Mouse (Mus musculus) retina, postnatal 1 day (tissue): ENCODE measurements around the gene Sohlh2.

Source experiments
- DNase-seq: peaks from one replicate; pipeline ENCODE4 v3.0.0-alpha.2; 2012

Sohlh2 gene

GRCm38 (mm10) chr3:55212254-55212653 is 30.4 kb downstream of the Sohlh2 start:
- DNase-seq, result no peak

GRCm38 (mm10) chr3:55213785-55214184 is 32.0 kb downstream of the Sohlh2 start:
- DNase-seq, result no peak

GRCm38 (mm10) chr3:55214413-55214812 is 32.6 kb downstream of the Sohlh2 start:
- peak; percentile 34 for DNase-seq

- DNase-seq, result no peak
Observed at GRCm38 (mm10) chr3:55222502-55222901, 40.7 kb downstream of the Sohlh2 start.

GRCm38 (mm10) chr3:55223862-55224261 is 42.0 kb downstream of the Sohlh2 start:
- no peak for DNase-seq

- DNase-seq, result peak; percentile 84
Observed at GRCm38 (mm10) chr3:55226501-55227213, 44.8 kb downstream of the Sohlh2 start.

- no peak for DNase-seq
Observed at GRCm38 (mm10) chr3:55227214-55227581, 45.4 kb downstream of the Sohlh2 start.

- DNase-seq, result no peak
Observed at GRCm38 (mm10) chr3:55241730-55242421, 60.0 kb downstream of the Sohlh2 start, which contains the start of gene Dclk1. Gene Dclk1 (plus strand): TSS chr3:55242364.

GRCm38 (mm10) chr3:55242422-55243055 is 60.7 kb downstream of the Sohlh2 start:
- peak; percentile 90 for DNase-seq

GRCm38 (mm10) chr3:55243056-55243471 is 61.2 kb downstream of the Sohlh2 start:
- no peak for DNase-seq

GRCm38 (mm10) chr3:55244087-55244486 is 62.3 kb downstream of the Sohlh2 start:
- no peak for DNase-seq

GRCm38 (mm10) chr3:55246618-55247272 is 64.9 kb downstream of the Sohlh2 start:
- DNase-seq, result no peak

- DNase-seq, result no peak
Observed at GRCm38 (mm10) chr3:55248048-55248447, 66.2 kb downstream of the Sohlh2 start.

GRCm38 (mm10) chr3:55248508-55248907 is 66.7 kb downstream of the Sohlh2 start:
- no peak for DNase-seq

GRCm38 (mm10) chr3:55250631-55251030 is 68.8 kb downstream of the Sohlh2 start:
- DNase-seq, result no peak
